Mouse (Mus musculus) cerebellum, adult 9-10 months (tissue): ENCODE measurements at regions not wholly inside any gene's neighbourhood (a gene's known extent, or its start where the extent isn't known, plus 50 kb on each side); places are given as distances from the start of the nearest gene placed in this dataset.

Experiments used
- DNase-seq: peaks from one replicate; pipeline ENCODE4 v3.0.0; 2022

- DNase-seq = no peak
These were observed 99.2 kb upstream of the Lgalsl start for GRCm38 (mm10) chr11:20930045-20930444.

GRCm38 (mm10) chr11:20930573-20930972 lies 99.7 kb upstream of the Lgalsl start:
- no peak for DNase-seq

- DNase-seq = no peak
These were observed 103.6 kb upstream of the Lgalsl start for GRCm38 (mm10) chr11:20934191-20935062.

- DNase-seq = no peak
These were observed 104.2 kb upstream of the Lgalsl start for GRCm38 (mm10) chr11:20935063-20935370.

- no peak for DNase-seq
These were observed 105.1 kb upstream of the Lgalsl start for GRCm38 (mm10) chr11:20935910-20936309.

- no peak for DNase-seq
These were observed 106.1 kb upstream of the Lgalsl start for GRCm38 (mm10) chr11:20936996-20937395.

GRCm38 (mm10) chr11:20937942-20938341 lies 107.1 kb upstream of the Lgalsl start:
- no peak for DNase-seq

GRCm38 (mm10) chr11:20939644-20940043 lies 108.8 kb upstream of the Lgalsl start:
- no peak for DNase-seq

GRCm38 (mm10) chr11:20941546-20941945 lies 110.7 kb upstream of the Lgalsl start:
- DNase-seq = peak; percentile 3

GRCm38 (mm10) chr11:20955561-20955960 lies 124.7 kb upstream of the Lgalsl start:
- DNase-seq = no peak

GRCm38 (mm10) chr11:20957766-20958165 lies 126.9 kb upstream of the Lgalsl start:
- no peak for DNase-seq

GRCm38 (mm10) chr11:20958233-20958632 lies 127.4 kb upstream of the Lgalsl start:
- no peak for DNase-seq

GRCm38 (mm10) chr11:20960066-20960465 lies 129.2 kb upstream of the Lgalsl start:
- DNase-seq = no peak

- no peak for DNase-seq
These were observed 129.9 kb upstream of the Lgalsl start for GRCm38 (mm10) chr11:20960750-20961149.

- DNase-seq = no peak
These were observed 129.5 kb upstream of the Peli1 start for GRCm38 (mm10) chr11:20961626-20962025.

GRCm38 (mm10) chr11:20965575-20966239 lies 125.4 kb upstream of the Peli1 start:
- no peak for DNase-seq

GRCm38 (mm10) chr11:20967321-20967984 lies 123.6 kb upstream of the Peli1 start:
- DNase-seq = no peak

- DNase-seq = no peak
These were observed 122.8 kb upstream of the Peli1 start for GRCm38 (mm10) chr11:20968341-20968740.

- DNase-seq = no peak
These were observed 118.0 kb upstream of the Peli1 start for GRCm38 (mm10) chr11:20973141-20973540.

GRCm38 (mm10) chr11:20981588-20981987 lies 109.5 kb upstream of the Peli1 start:
- DNase-seq = no peak

- no peak for DNase-seq
These were observed 109.1 kb upstream of the Peli1 start for GRCm38 (mm10) chr11:20982010-20982409.

- no peak for DNase-seq
These were observed 108.6 kb upstream of the Peli1 start for GRCm38 (mm10) chr11:20982500-20982899.

- DNase-seq = no peak
These were observed 105.9 kb upstream of the Peli1 start for GRCm38 (mm10) chr11:20985069-20985759.
